Mouse (Mus musculus) bone marrow, adult 2 months (tissue): ENCODE results near the gene 2210011C24Rik.

Experiments
- CTCF ChIP-seq: fragments of 200-500 bp; IDR thresholded peaks from 2 replicates; pipeline ENCODE4 v1.5.1; 2011; ENCODE audit warnings: low read length, control low read depth; ENCODE audit not compliant: control insufficient read depth, insufficient read depth
- POLR2A ChIP-seq: fragments of 200-500 bp; IDR thresholded peaks from 2 replicates; pipeline ENCODE4 v1.6.1; 2011; ENCODE audit warnings: low read depth, mild to moderate bottlenecking, control low read depth, low read length, borderline replicate concordance; ENCODE audit not compliant: control insufficient read depth

DNA sequence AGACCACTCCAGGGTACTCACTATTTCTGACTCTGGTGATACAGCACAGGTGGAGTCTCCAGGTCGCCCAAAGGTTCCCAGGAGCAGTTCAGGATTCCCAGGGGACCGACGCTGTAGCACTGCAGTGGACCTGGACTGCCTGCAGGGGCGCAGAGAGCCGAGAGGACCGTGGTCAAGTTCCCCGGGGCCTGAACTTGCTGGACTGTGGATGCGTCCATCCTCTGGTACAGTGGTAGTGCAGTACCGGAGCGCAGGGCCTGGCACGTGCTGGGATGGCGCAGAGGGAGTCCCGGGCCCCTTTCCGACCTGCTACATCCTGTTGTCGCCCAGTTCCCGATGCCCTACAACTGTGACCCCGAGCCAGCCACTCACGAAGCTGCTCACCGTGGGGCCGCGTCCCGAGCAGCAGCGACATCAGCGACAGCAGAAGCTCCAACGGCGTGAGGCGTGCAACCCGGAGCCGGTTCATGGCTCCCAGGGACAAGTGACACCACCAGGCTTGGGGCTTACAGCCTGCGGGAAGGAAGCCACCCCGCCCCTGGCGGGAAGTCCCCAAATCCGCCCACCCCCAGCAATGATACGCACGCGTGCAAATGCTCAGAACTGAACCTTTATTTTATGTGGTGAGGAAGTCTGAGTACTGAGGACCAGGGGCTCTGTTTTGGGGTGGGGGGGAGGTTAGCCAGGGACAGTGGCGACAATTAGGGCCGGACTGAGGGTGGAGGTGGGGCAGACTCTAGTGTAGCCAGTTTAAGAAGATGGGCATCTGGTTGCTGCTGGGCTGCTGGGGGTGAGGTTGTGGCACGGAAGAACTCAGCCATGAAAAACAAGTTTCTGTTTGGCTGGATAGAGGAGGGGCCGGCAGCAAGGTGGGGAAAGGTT lies 30.3 kb upstream of the 2210011C24Rik start, which contains the start of gene Il27ra:
- peak; percentile 63 for TF ChIP-seq CTCF
- peak; percentile 4; the same call in 1 of the 2 replicates for TF ChIP-seq POLR2A
